Mouse (Mus musculus) forebrain, embryonic 12.5 days (tissue): ENCODE data around the gene Ybx2. TPM values are rescaled to one million over a fixed set of nuclear protein-coding genes. Genes with fewer than 3 reads are reported as not detected.
A peak's percentile ranks its signal among the peaks of the same experiment; 100 is the strongest.
"Not testable (repeated sequence)": the region's sequence is repeated elsewhere in the genome, so short reads cannot be mapped to it uniquely, and the experiment has no call there.

Source experiments
- ATAC-seq: fragments of 200-750 bp; cut with Nextera tagmentation; 2 replicates; pipeline ENCODE4 v1.8.0; 2017; ENCODE audit warnings: moderate TSS enrichment; ENCODE audit not compliant: low FRiP score
- H3K27ac ChIP-seq: fragments of 300-500 bp; sonication (generic); 2 replicates; pipeline ENCODE4 v1.5.1; 2016; ENCODE audit warnings: mild to moderate bottlenecking
- H3K27me3 ChIP-seq: fragments of 300-500 bp; sonication (generic); 2 replicates; pipeline ENCODE4 v1.6.1; 2016; ENCODE audit warnings: mild to moderate bottlenecking
- H3K36me3 ChIP-seq: fragments of 300-500 bp; sonication (generic); replicated peaks from 2 replicates; pipeline ENCODE4 v1.6.1; 2016; ENCODE audit warnings: mild to moderate bottlenecking
- H3K4me1 ChIP-seq: fragments of 300-500 bp; sonication (generic); 2 replicates; pipeline ENCODE4 v1.6.1; 2016
- H3K4me2 ChIP-seq: fragments of 300-500 bp; sonication (generic); 2 replicates; pipeline ENCODE4 v1.6.1; 2016; ENCODE audit warnings: mild to moderate bottlenecking, moderate library complexity
- H3K4me3 ChIP-seq: fragments of 300-500 bp; sonication (generic); replicated peaks from 2 replicates; pipeline ENCODE4 v1.5.1; 2016; ENCODE audit warnings: mild to moderate bottlenecking
- H3K9ac ChIP-seq: fragments of 300-500 bp; sonication (generic); 2 replicates; pipeline ENCODE4 v1.6.1; 2016; ENCODE audit warnings: mild to moderate bottlenecking
- H3K9me3 ChIP-seq: fragments of 300-500 bp; sonication (generic); 2 replicates; pipeline ENCODE4 v1.6.1; 2016
- WGBS: fragments of 180-500 bp; shearing (Covaris S2); methylation state at CpG from one replicate; pipeline ENCODE4 v1.1.7; 2016; 5-methylcytosine and 5-hydroxymethylcytosine counted together
- polyA plus RNA-seq: library from polyadenylated mRNA; unstranded; fragments of >200 nt; fragmentation: Nextera tagmentation; extraction: Ambion mirVana; gene quantifications from 2 replicates; pipeline ENCODE4 v1.2.1, GENCODE M21; 2016

The Ybx2 gene
- polyA plus RNA-seq, 1 experiment from 2014 or later: 7.4 TPM

- Histone ChIP-seq H3K27me3 (0 out of 2 replicates have a peak, but pooled peaks cover 2% of the 10 kb centered on the region), H3K9me3 (no peaks in the 10 kb centered on the region), H3K9ac (no peak overlapping the region), H3K36me3 (no peaks in the 10 kb centered on the region), H3K27ac (no peak overlapping the region), H3K4me2 (no peak overlapping the region), H3K4me3 (no peak overlapping the region), H3K4me1 (0 out of 2 replicates have a peak, but pooled peaks cover 2% of the 10 kb centered on the region)
- ATAC-seq: no peak
- 85% methylated on average over 4 of the region's 4 CpGs for WGBS
Measured at GRCm38 (mm10) chr11:69929712-69930111, 5.9 kb upstream of the Ybx2 start.

GRCm38 (mm10) chr11:69930176-69930575 lies 5.4 kb upstream of the Ybx2 start:
- not testable (repeated sequence) for H3K9ac ChIP-seq, H3K27ac ChIP-seq, H3K36me3 ChIP-seq, H3K27me3 ChIP-seq, H3K4me2 ChIP-seq, H3K4me1 ChIP-seq, ATAC-seq, H3K9me3 ChIP-seq, H3K4me3 ChIP-seq
- WGBS: 87% methylated on average over 8 of the region's 8 CpGs

GRCm38 (mm10) chr11:69930967-69931537 lies 4.5 kb upstream of the Ybx2 start:
- Histone ChIP-seq H3K4me3 (no peak overlapping the region), H3K9me3 (no peaks in the 10 kb centered on the region), H3K27ac (no peak overlapping the region), H3K4me2 (no peak overlapping the region), H3K4me1 (peaks cover 10% of the 10 kb centered on the region), H3K27me3 (peaks cover 8% of the 10 kb centered on the region), H3K36me3 (no peaks in the 10 kb centered on the region), H3K9ac (no peak overlapping the region)
- WGBS: 75% methylated on average over 3 of the region's 3 CpGs
- no peak for ATAC-seq

GRCm38 (mm10) chr11:69931769-69932168 lies 3.8 kb upstream of the Ybx2 start:
- H3K4me1 ChIP-seq: peaks cover 17% of the 10 kb centered on the region
- H3K4me3 ChIP-seq: no peak overlapping the region
- ATAC-seq: no peak
- H3K9ac ChIP-seq: no peak overlapping the region
- 79% methylated on average over 8 of the region's 8 CpGs for WGBS
- H3K27me3 ChIP-seq: peaks cover 15% of the 10 kb centered on the region
- no peaks in the 10 kb centered on the region for H3K36me3 ChIP-seq
- no peak overlapping the region for H3K27ac ChIP-seq
- H3K9me3 ChIP-seq: no peaks in the 10 kb centered on the region
- H3K4me2 ChIP-seq: no peak overlapping the region

- Histone ChIP-seq H3K4me1 (peaks cover 22% of the 10 kb centered on the region), H3K4me3 (no peak overlapping the region), H3K27me3 (peaks cover 20% of the 10 kb centered on the region), H3K9ac (no peak overlapping the region), H3K27ac (no peak overlapping the region), H3K9me3 (no peaks in the 10 kb centered on the region), H3K36me3 (no peaks in the 10 kb centered on the region), H3K4me2 (no peak overlapping the region)
- WGBS: 37% methylated on average over 3 of the region's 3 CpGs
- ATAC-seq: no peak
Measured at GRCm38 (mm10) chr11:69932254-69932653, 3.3 kb upstream of the Ybx2 start.

GRCm38 (mm10) chr11:69933066-69933465 lies 2.5 kb upstream of the Ybx2 start:
- Histone ChIP-seq H3K4me2 (no peak overlapping the region), H3K4me3 (no peak overlapping the region), H3K9ac (no peak overlapping the region), H3K27ac (no peak overlapping the region), H3K9me3 (no peaks in the 10 kb centered on the region), H3K4me1 (peaks cover 24% of the 10 kb centered on the region), H3K27me3 (peaks cover 28% of the 10 kb centered on the region), H3K36me3 (no peaks in the 10 kb centered on the region)
- no peak for ATAC-seq
- whole genome bisulfite sequencing: 78% methylated on average over 4 of the region's 4 CpGs

GRCm38 (mm10) chr11:69934169-69934568 lies 1.4 kb upstream of the Ybx2 start:
- H3K27me3 ChIP-seq: peaks cover 39% of the 10 kb centered on the region
- H3K27ac ChIP-seq: peak overlapping the region; percentile 19; the same call in 1 of the 2 replicates
- WGBS: under 1% methylated on average over 18 of the region's 18 CpGs
- no peaks in the 10 kb centered on the region for H3K9me3 ChIP-seq
- ATAC-seq: peak; percentile 35; the same call in 1 of the 2 replicates
- peak overlapping the region; percentile 19 for H3K4me3 ChIP-seq
- no peak overlapping the region for H3K9ac ChIP-seq
- H3K36me3 ChIP-seq: no peaks in the 10 kb centered on the region
- H3K4me1 ChIP-seq: peaks cover 24% of the 10 kb centered on the region
- peak overlapping the region; percentile 48 for H3K4me2 ChIP-seq

GRCm38 (mm10) chr11:69934681-69935080 lies 915 bp upstream of the Ybx2 start:
- no peak for ATAC-seq
- peaks cover 24% of the 10 kb centered on the region for H3K4me1 ChIP-seq
- peaks cover 41% of the 10 kb centered on the region for H3K27me3 ChIP-seq
- 23% methylated on average over 6 of the region's 6 CpGs for WGBS
- H3K9me3 ChIP-seq: no peaks in the 10 kb centered on the region
- H3K4me2 ChIP-seq: peak overlapping the region; percentile 48
- H3K27ac ChIP-seq: no peak overlapping the region
- no peak overlapping the region for H3K9ac ChIP-seq
- no peaks in the 10 kb centered on the region for H3K36me3 ChIP-seq
- H3K4me3 ChIP-seq: peak overlapping the region; percentile 19; the same call in 1 of the 2 replicates

GRCm38 (mm10) chr11:69936156-69936555 lies 560 bp downstream of the Ybx2 start:
- peak overlapping the region; percentile 63 for H3K4me3 ChIP-seq
- peaks cover 41% of the 10 kb centered on the region for H3K27me3 ChIP-seq
- 2% methylated on average over 30 of the region's 30 CpGs for WGBS
- no peaks in the 10 kb centered on the region for H3K36me3 ChIP-seq
- H3K4me1 ChIP-seq: peaks cover 24% of the 10 kb centered on the region
- H3K9me3 ChIP-seq: no peaks in the 10 kb centered on the region
- no peak overlapping the region for H3K27ac ChIP-seq
- peak overlapping the region; percentile 100 for H3K4me2 ChIP-seq
- ATAC-seq: no peak
- H3K9ac ChIP-seq: peak overlapping the region; percentile 70

- 47% methylated on average over 9 of the region's 9 CpGs for WGBS
- Histone ChIP-seq H3K27me3 (peaks cover 41% of the 10 kb centered on the region), H3K27ac (no peak overlapping the region), H3K9ac (peak overlapping the region; percentile 70; the same call in 1 of the 2 replicates), H3K9me3 (no peaks in the 10 kb centered on the region), H3K4me1 (peaks cover 24% of the 10 kb centered on the region), H3K36me3 (no peaks in the 10 kb centered on the region), H3K4me3 (peak overlapping the region; percentile 63), H3K4me2 (peak overlapping the region; percentile 100)
- ATAC-seq: no peak
Measured at GRCm38 (mm10) chr11:69936714-69937347, 1.2 kb downstream of the Ybx2 start.

- peaks cover 24% of the 10 kb centered on the region for H3K4me1 ChIP-seq
- H3K27me3 ChIP-seq: peaks cover 41% of the 10 kb centered on the region
- no peak overlapping the region for H3K4me2 ChIP-seq
- WGBS: 49% methylated on average over 4 of the region's 4 CpGs
- ATAC-seq: no peak
- H3K36me3 ChIP-seq: no peaks in the 10 kb centered on the region
- H3K27ac ChIP-seq: no peak overlapping the region
- 0 out of 2 replicates have a peak overlapping the region, but pooled peaks have one; percentile 5 for H3K9ac ChIP-seq
- no peak overlapping the region for H3K4me3 ChIP-seq
- no peaks in the 10 kb centered on the region for H3K9me3 ChIP-seq
Measured at GRCm38 (mm10) chr11:69937385-69937784, 1.8 kb downstream of the Ybx2 start.

- H3K4me1 ChIP-seq: peaks cover 24% of the 10 kb centered on the region
- no peaks in the 10 kb centered on the region for H3K9me3 ChIP-seq
- peaks cover 41% of the 10 kb centered on the region for H3K27me3 ChIP-seq
- no peak overlapping the region for H3K4me2 ChIP-seq
- no peak overlapping the region for H3K4me3 ChIP-seq
- 0 out of 2 replicates have a peak overlapping the region, but pooled peaks have one; percentile 5 for H3K9ac ChIP-seq
- 78% methylated on average over 5 of the region's 5 CpGs for WGBS
- no peak for ATAC-seq
- H3K27ac ChIP-seq: no peak overlapping the region
- no peaks in the 10 kb centered on the region; the same call in 1 of the 2 replicates for H3K36me3 ChIP-seq
Measured at GRCm38 (mm10) chr11:69937834-69938233, 2.2 kb downstream of the Ybx2 start.
